In genomic region chr12:15971786-15972185, GRCm38 (mm10) we compare ENCODE assay signal across 21 mouse cellular contexts.
DNase-seq lines count a peak whose midpoint lies in the region; ATAC-seq lines count a peak whose summit lies in the region.
"Had no signal": no experiment of that assay in that cellular context is flagged by ENCODE, and none has a peak within 500 bp of the region (broad histone marks: within the 10 kb centered on the region; RNA-seq: fewer than 3 reads in every experiment).

No protein-coding gene starts in this region.

- H3K36me3 ChIP-seq in heart, embryonic 12.5 days, result no peaks in the 10 kb centered on the region
- H3K36me3 ChIP-seq: embryonic facial prominence, embryonic 13.5 days; forebrain, embryonic 10.5 days; hindbrain, embryonic 10.5 days had no signal

- H3K4me2 ChIP-seq in heart, embryonic 12.5 days, result no peak overlapping the region
- H3K4me2 ChIP-seq: embryonic facial prominence, embryonic 13.5 days; heart, embryonic 11.5 days; hindbrain, embryonic 14.5 days had no signal

- no peak overlapping the region for H3K9ac ChIP-seq in heart, embryonic 12.5 days
- H3K9ac ChIP-seq: embryonic facial prominence, embryonic 13.5 days; hindbrain, embryonic 14.5 days had no signal

- no peaks in the 10 kb centered on the region for H3K9me3 ChIP-seq in heart, embryonic 12.5 days (replicated peaks)
- H3K9me3 ChIP-seq: embryonic facial prominence, embryonic 13.5 days; forebrain, embryonic 10.5 days; hindbrain, embryonic 10.5 days had no signal

- peak; percentile 49 for DNase-seq in heart, adult 11 months
- peak; percentile 76 for DNase-seq in CD4-positive, CD25-positive, alpha-beta regulatory T cell, adult 2 months (ENCODE audit: low read depth, low spot score)
- no peak for DNase-seq in thymus, postnatal 36 days
- no peak for DNase-seq in gastrocnemius, adult 8-10 months (ENCODE audit: low spot score in 2 of 2)
- DNase-seq: adrenal gland, adult 2 months; adrenal gland, postnatal 25 days; cerebellum, adult 18-20 months; cerebellum, adult 9-11 months; cerebellum, postnatal 36 days; gastrocnemius, adult 2 months; heart, adult 2 months had no signal

- no peak overlapping the region for H3K27ac ChIP-seq in heart, embryonic 12.5 days (ENCODE audit: poor library complexity, severe bottlenecking)
- H3K27ac ChIP-seq: embryonic facial prominence, embryonic 13.5 days; forebrain, embryonic 10.5 days; heart, adult 2 months; hindbrain, embryonic 10.5 days; hindbrain, embryonic 14.5 days had no signal

- no peak overlapping the region for H3K4me3 ChIP-seq in heart, embryonic 12.5 days
- H3K4me3 ChIP-seq: embryonic facial prominence, embryonic 13.5 days; forebrain, embryonic 10.5 days; gastrocnemius, adult 2 months; heart, adult 2 months; hindbrain, embryonic 10.5 days had no signal

- ATAC-seq in heart, embryonic 12.5 days (ENCODE audit: insufficient number of reproducible peaks, low FRiP score), result no peak
- peak; percentile 75 for ATAC-seq in activated CD4-positive, CD25-positive, alpha-beta regulatory T cell, adult 4 months
- ATAC-seq in neutrophil, adult 5-6 weeks (ENCODE audit: extremely low read depth, insufficient number of reproducible peaks, low FRiP score, poor library complexity, severe bottlenecking), result peak; percentile 68; the same call in 1 of the 2 replicates
- ATAC-seq in erythroblast, adult 5-6 weeks (replicated peaks; ENCODE audit: low FRiP score, poor library complexity, severe bottlenecking), result no peak
- ATAC-seq: forebrain, embryonic 14.5 days had no signal

- no peaks in the 10 kb centered on the region for H3K27me3 ChIP-seq in heart, embryonic 12.5 days (replicated peaks)
- H3K27me3 ChIP-seq: embryonic facial prominence, embryonic 13.5 days had no signal

- H3K4me1 ChIP-seq in heart, embryonic 12.5 days (replicated peaks), result no peaks in the 10 kb centered on the region; the same call in 1 of the 2 replicates
- H3K4me1 ChIP-seq: embryonic facial prominence, embryonic 13.5 days; forebrain, embryonic 10.5 days; hindbrain, embryonic 10.5 days had no signal

- 72% methylated on average over 3 of the region's 3 CpGs for WGBS in heart, embryonic 12.5 days

Comparison
In these comparisons a context has a peak if more than half of its experiments do, and no peak if none do; other contexts are left out.
1. DNase-seq: peak in heart, adult 11 months (single experiment) and CD4-positive, CD25-positive, alpha-beta regulatory T cell, adult 2 months (single experiment); none in thymus, postnatal 36 days (0 of 2) and gastrocnemius, adult 8-10 months (0 of 2).
2. ATAC-seq: peak in activated CD4-positive, CD25-positive, alpha-beta regulatory T cell, adult 4 months (single experiment) and neutrophil, adult 5-6 weeks (single experiment); none in heart, embryonic 12.5 days (single experiment) and erythroblast, adult 5-6 weeks (single experiment).